Mouse (Mus musculus) forebrain, embryonic 12.5 days (tissue): Measurements from ENCODE around the gene Usp5. TPM values are rescaled to one million over a fixed set of nuclear protein-coding genes. Genes with fewer than 3 reads are reported as not detected.

ENCODE experiments used
- ATAC-seq: fragments of 200-750 bp; cut with Nextera tagmentation; 2 replicates; pipeline ENCODE4 v1.8.0; 2017; ENCODE audit warnings: moderate TSS enrichment; ENCODE audit not compliant: low FRiP score
- H3K27ac ChIP-seq: fragments of 300-500 bp; sonication (generic); 2 replicates; pipeline ENCODE4 v1.5.1; 2016; ENCODE audit warnings: mild to moderate bottlenecking
- H3K27me3 ChIP-seq: fragments of 300-500 bp; sonication (generic); 2 replicates; pipeline ENCODE4 v1.6.1; 2016; ENCODE audit warnings: mild to moderate bottlenecking
- H3K36me3 ChIP-seq: fragments of 300-500 bp; sonication (generic); replicated peaks from 2 replicates; pipeline ENCODE4 v1.6.1; 2016; ENCODE audit warnings: mild to moderate bottlenecking
- H3K4me1 ChIP-seq: fragments of 300-500 bp; sonication (generic); 2 replicates; pipeline ENCODE4 v1.6.1; 2016
- H3K4me2 ChIP-seq: fragments of 300-500 bp; sonication (generic); 2 replicates; pipeline ENCODE4 v1.6.1; 2016; ENCODE audit warnings: mild to moderate bottlenecking, moderate library complexity
- H3K4me3 ChIP-seq: fragments of 300-500 bp; sonication (generic); replicated peaks from 2 replicates; pipeline ENCODE4 v1.5.1; 2016; ENCODE audit warnings: mild to moderate bottlenecking
- H3K9ac ChIP-seq: fragments of 300-500 bp; sonication (generic); 2 replicates; pipeline ENCODE4 v1.6.1; 2016; ENCODE audit warnings: mild to moderate bottlenecking
- H3K9me3 ChIP-seq: fragments of 300-500 bp; sonication (generic); 2 replicates; pipeline ENCODE4 v1.6.1; 2016
- WGBS: fragments of 180-500 bp; shearing (Covaris S2); methylation state at CpG from one replicate; pipeline ENCODE4 v1.1.7; 2016; 5-methylcytosine and 5-hydroxymethylcytosine counted together
- polyA plus RNA-seq: library from polyadenylated mRNA; unstranded; fragments of >200 nt; fragmentation: Nextera tagmentation; extraction: Ambion mirVana; gene quantifications from 2 replicates; pipeline ENCODE4 v1.2.1, GENCODE M21; 2016

Gene Usp5
- 199 and 221 TPM in 2 replicates for polyA plus RNA-seq

DNA sequence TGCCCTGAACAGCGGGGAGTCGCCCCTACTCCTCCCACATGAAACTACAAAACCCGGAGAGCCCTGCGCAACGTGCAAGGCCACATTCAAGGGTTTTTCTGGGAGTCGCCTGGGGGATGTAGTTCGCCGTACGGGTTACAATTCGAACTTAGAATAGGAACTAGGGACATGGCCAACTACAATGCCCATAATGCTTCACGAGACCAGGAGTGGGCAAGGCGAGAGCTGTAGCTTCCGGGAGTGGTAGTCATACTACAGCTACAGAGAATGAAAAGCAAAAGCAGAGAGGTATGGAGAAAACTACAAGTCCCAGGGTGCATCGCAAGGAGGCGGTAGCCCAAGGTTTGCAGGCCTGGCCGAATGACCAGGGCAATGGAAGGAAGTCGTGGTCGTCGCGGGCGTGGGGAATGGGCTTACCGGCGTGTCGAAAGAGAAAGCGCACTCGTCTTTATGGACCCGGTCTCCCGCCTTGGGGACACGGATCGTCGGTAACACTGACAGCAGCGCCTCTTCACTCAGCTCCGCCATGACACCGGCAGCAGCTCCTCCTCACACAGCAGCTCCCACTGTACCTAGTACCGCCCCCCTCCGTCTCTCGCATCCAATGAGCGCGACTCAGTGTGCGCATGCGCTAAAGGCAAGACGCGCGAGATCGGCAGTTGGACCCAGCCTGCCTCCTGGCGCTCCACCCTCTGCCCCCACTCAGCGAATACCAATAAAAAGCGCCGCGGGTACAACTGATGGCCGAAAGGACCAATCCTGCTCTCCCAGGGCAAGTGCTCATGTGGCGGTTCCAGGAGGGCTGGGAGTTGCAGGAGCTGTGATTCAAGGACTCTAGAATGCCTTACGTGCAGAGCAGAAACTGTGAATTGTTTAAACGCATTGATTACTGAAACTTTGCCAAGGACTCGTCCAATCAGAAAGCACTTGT lies at the start of gene Usp5, which contains the start of gene Cdca3:
Gene Usp5 (minus strand): TSS at position 617 of the 931 bp plus-strand sequence.
Gene Cdca3 (plus strand): TSS at position 680 of the 931 bp plus-strand sequence.
- Histone ChIP-seq H3K27me3 (no peaks in the 10 kb centered on the region), H3K36me3 (peaks cover 55% of the 10 kb centered on the region), H3K4me2 (peak within 1 kb of the TSS; percentile 95), H3K9ac (peak within 1 kb of the TSS; percentile 79), H3K4me3 (peak within 1 kb of the TSS; percentile 73), H3K9me3 (no peaks in the 10 kb centered on the region), H3K4me1 (peaks cover 50% of the 10 kb centered on the region), H3K27ac (peak within 1 kb of the TSS; percentile 94)
- peak; percentile 94 for ATAC-seq
- under 1% methylated on average over 55 of the region's 55 CpGs for WGBS

DNA sequence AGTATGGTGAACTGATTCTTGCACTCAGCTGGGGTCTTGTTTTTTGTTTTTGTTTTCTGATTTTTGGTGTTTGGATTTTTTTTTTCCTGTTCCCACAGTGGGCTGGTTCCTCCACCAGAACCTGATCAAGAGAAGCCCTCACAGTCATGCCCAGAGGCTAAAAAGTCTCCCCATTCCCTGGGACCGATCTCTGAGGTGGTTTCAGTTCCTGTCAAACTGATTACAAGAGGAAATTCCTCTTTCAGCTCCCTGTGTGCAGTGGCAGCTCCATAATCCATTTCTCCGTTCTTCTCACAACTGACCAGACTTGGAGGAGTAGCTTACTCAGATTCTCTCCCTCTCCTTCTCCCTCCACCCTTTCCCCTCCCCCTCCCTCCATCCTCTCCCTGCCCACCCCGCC lies 45.1 kb upstream of the Usp5 start:
- H3K9me3 ChIP-seq, result no peaks in the 10 kb centered on the region
- no peak overlapping the region for H3K27ac ChIP-seq
- no peaks in the 10 kb centered on the region for H3K4me1 ChIP-seq
- no peak overlapping the region for H3K4me3 ChIP-seq
- WGBS, result 69% methylated on average over 2 of the region's 3 CpGs
- no peak overlapping the region for H3K4me2 ChIP-seq
- no peaks in the 10 kb centered on the region for H3K36me3 ChIP-seq
- no peaks in the 10 kb centered on the region for H3K27me3 ChIP-seq
- no peak overlapping the region for H3K9ac ChIP-seq
- ATAC-seq, result no peak

DNA sequence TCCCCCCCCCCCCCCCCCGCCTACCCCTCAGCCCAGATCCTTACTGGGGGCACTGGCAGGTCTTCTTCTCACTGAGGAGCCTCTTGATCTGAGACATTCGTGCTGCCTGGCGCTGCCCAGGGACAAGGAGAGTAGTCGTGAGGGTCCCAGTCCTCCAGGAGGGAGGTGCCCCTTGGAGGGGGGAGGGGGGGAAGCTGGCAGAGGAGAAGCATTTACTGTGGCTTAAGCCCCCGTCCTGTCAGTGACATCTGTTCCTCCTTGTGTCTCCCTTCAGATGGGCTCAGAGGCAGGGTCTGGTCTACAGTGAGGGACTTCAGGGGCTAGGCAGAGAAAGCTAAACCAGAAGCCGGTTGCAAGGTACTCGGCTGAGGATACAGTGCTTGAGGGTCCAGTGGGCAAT lies 37.3 kb upstream of the Usp5 start:
- Histone ChIP-seq H3K27ac (no peak overlapping the region), H3K4me3 (no peak overlapping the region), H3K4me2 (no peak overlapping the region), H3K36me3 (no peaks in the 10 kb centered on the region), H3K27me3 (peaks cover 10% of the 10 kb centered on the region), H3K4me1 (peaks cover 41% of the 10 kb centered on the region), H3K9me3 (no peaks in the 10 kb centered on the region), H3K9ac (no peak overlapping the region)
- ATAC-seq, result no peak
- WGBS, result 47% methylated on average over 6 of the region's 7 CpGs

DNA sequence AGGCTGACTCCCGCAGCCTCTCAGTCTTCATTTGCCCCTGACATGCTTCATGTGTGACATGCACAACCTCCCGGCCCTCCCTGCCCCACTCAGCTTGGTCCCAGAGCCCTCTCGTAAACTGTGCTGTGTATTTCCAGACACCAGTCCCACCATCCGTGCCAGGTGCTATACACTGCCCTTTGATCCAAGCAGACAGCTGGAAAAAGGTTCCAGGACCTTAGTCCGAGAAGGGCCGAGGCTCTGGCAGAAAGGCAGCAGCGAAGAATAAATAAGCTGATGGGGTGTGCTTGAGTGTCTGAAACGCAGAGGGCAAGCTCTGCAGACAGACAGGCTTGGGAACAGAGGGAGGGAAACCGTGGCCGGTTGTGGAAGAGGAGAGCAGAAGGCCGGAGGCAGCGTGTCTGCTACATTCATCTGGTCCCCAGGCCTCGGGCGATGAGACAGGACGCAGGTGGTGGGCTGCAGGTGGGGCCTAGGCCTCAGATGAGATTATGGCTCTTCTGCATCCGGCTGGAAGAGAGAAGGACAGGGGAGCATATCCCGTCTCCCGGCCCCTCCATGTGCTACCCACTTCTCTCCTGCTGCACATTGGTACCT lies 36.6 kb upstream of the Usp5 start:
- H3K27ac ChIP-seq, result no peak overlapping the region
- no peaks in the 10 kb centered on the region for H3K9me3 ChIP-seq
- H3K9ac ChIP-seq, result peak overlapping the region; percentile 29; the same call in 1 of the 2 replicates
- H3K27me3 ChIP-seq, result peaks cover 10% of the 10 kb centered on the region
- ATAC-seq, result no peak
- 69% methylated on average over 18 of the region's 18 CpGs for WGBS
- no peaks in the 10 kb centered on the region for H3K36me3 ChIP-seq
- no peak overlapping the region for H3K4me3 ChIP-seq
- no peak overlapping the region for H3K4me2 ChIP-seq
- H3K4me1 ChIP-seq, result peaks cover 46% of the 10 kb centered on the region

DNA sequence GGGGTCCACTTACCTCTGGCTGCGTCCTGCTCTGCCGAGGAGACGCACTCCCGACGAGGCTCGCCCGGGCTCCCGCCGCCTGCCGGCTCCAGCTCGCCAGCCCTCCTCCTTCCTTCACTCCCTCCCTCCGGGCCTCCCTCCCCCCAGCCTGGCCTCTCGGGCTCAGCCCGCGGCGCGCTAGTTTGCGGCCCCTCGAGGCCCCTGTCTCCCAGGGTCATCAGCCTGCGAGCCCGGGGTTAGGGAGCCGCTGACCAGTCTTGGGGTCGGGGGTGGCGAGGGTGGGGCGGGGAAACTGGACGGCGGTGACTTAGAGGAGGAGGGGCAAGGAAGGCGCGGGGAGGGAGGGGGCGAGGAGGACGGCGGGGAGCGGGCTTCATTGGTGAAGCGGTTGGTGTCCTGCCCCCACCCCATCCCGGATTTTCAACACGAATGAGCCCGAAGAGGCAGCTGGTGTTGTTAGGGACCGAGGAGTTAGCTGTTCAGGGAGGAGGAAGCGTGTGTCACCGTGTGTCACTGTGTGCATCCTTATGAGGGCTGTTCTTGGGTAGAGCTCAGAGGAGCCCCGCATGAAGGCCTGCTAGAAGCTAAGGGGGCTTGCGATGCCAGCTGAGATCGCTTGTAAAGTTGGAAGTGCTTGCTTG lies 34.5 kb upstream of the Usp5 start, which contains the start of gene Gpr162:
Gene Gpr162 (minus strand): TSS at position 326 of the 641 bp plus-strand sequence.
- peak within 1 kb of the TSS; percentile 51 for H3K4me3 ChIP-seq
- 1% methylated on average over 32 of the region's 43 CpGs for WGBS
- peak; percentile 78 for ATAC-seq

DNA sequence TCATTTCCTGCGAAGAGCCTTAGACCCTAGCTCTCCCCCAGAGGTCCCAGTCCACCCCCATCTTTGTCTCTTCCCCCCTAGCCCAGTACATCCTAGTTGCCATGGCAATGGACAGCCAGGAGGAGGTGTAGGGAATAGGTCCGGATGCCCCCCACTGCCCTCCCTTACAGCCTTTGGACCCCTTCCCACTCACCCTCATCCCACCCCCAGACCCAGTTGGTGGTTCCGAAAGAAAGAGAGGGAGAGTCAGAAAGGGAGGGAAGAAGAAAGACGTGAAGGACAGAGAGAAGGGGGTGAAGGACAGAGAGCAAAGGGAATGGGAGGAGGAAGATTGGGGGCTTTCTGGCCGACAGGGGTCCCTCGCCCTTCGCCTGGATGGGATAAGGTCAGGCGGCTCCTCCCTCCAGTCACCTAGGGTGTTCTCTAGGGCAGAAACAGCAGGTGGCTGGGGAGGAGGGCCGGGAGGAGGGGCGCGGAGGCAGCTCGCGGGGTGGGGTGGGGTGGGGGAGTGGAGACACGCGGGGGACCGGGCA lies 33.9 kb upstream of the Usp5 start:
- ATAC-seq, result peak; percentile 25; the same call in 1 of the 2 replicates
- H3K27me3 ChIP-seq, result peaks cover 24% of the 10 kb centered on the region
- peak overlapping the region; percentile 78 for H3K9ac ChIP-seq
- H3K4me3 ChIP-seq, result peak overlapping the region; percentile 51
- H3K36me3 ChIP-seq, result no peaks in the 10 kb centered on the region
- H3K4me2 ChIP-seq, result peak overlapping the region; percentile 82
- peaks cover 62% of the 10 kb centered on the region for H3K4me1 ChIP-seq
- peak overlapping the region; percentile 79 for H3K27ac ChIP-seq
- under 1% methylated on average over 12 of the region's 16 CpGs for WGBS
- no peaks in the 10 kb centered on the region for H3K9me3 ChIP-seq

More for the DNA sequence above, 34.5 kb upstream of the Usp5 start, which contains the start of gene Gpr162:
- H3K4me1 ChIP-seq, result peaks cover 57% of the 10 kb centered on the region
- H3K27me3 ChIP-seq, result peaks cover 19% of the 10 kb centered on the region
- peak within 1 kb of the TSS; percentile 79 for H3K27ac ChIP-seq
- H3K9me3 ChIP-seq, result no peaks in the 10 kb centered on the region
- H3K4me2 ChIP-seq, result peak within 1 kb of the TSS; percentile 82
- H3K36me3 ChIP-seq, result no peaks in the 10 kb centered on the region
- peak within 1 kb of the TSS; percentile 78 for H3K9ac ChIP-seq

DNA sequence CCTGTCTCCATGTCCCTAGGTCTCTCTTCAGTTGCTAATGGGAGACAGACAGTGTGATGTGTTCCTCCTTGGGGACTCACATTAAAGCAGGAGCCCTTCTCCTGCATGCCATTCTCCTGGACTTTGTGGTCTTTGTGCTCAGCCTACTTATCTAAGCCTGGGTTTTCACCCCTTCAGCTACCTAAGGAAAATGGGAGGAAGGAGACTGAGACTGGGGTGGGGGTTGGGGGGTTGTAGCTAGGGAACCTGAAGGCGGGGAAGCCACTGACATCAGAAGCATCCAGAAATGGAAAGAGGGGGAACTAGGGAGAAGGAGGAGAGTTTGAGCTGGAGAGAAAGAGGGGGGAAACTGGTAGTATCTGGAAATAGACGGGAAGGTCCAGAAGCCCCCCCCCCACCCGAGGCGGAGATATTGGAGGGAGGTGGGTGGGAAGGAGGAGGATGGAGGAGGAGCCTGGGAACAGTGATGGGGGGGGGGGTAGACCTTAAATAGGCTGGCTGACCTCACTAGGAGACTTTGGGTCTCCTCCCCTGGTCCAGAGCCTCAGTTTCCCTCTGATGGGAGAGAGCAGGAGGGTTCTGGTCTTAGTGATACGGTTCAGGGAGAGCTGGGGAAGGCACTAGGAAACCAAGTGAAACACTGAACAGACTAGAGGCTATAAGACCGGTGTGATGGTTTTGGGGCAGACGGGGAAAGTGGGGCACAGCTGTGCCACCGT lies 33.3 kb upstream of the Usp5 start:
- H3K4me2 ChIP-seq, result peak overlapping the region; percentile 82
- H3K9me3 ChIP-seq, result no peaks in the 10 kb centered on the region
- H3K9ac ChIP-seq, result peak overlapping the region; percentile 78
- H3K36me3 ChIP-seq, result no peaks in the 10 kb centered on the region
- H3K27ac ChIP-seq, result peak overlapping the region; percentile 79
- peaks cover 68% of the 10 kb centered on the region for H3K4me1 ChIP-seq
- WGBS, result 8% methylated on average over 6 of the region's 8 CpGs
- H3K4me3 ChIP-seq, result peak overlapping the region; percentile 51
- H3K27me3 ChIP-seq, result peaks cover 24% of the 10 kb centered on the region
- ATAC-seq, result no peak

DNA sequence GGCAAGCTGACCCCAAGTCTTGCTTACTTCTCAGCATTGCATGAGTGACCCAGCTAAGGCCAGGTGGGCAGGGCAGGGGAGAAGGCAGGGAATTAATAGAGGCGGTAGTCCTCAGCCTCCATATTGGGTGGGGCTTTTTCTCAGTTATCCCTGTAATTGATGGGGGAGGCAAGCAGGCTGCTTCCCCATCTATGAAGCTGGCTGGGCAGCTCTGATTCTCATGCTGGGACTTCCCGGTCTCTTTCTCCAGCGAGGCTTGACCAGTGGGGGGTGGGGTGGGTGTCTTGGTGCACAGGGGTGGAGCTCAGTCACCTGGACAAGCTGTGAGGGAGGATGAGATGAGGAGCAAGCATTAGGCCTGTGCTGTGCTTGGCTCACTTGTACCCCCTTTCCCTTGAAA lies 32.5 kb upstream of the Usp5 start:
- H3K27ac ChIP-seq, result no peak overlapping the region
- H3K4me3 ChIP-seq, result no peak overlapping the region
- H3K36me3 ChIP-seq, result no peaks in the 10 kb centered on the region
- peak overlapping the region; percentile 82 for H3K4me2 ChIP-seq
- H3K4me1 ChIP-seq, result peaks cover 70% of the 10 kb centered on the region
- H3K27me3 ChIP-seq, result peaks cover 24% of the 10 kb centered on the region
- ATAC-seq, result no peak
- WGBS, result 25% methylated on average over 3 of the region's 3 CpGs
- no peak overlapping the region for H3K9ac ChIP-seq
- H3K9me3 ChIP-seq, result no peaks in the 10 kb centered on the region

DNA sequence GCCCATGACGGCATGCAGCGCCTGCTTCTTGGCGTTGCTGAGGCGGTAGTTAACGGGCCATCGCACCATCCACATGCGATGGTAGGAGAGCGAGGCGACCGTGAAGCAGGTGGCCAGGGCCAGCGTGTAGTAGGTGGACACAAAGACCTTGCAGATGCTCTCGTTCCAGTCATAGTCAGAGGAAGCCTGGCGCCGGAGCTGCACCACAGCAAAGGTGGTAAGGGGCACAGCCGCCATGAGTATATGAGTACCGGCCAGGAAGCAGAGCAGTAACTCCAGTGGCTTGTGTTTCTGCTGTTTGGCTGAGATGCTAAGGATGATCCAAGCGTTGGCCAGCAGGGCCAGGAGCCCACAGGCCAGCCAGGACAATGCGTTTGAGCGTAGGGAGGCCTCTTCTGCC lies 32.0 kb upstream of the Usp5 start:
- H3K4me1 ChIP-seq, result peaks cover 70% of the 10 kb centered on the region
- no peak overlapping the region for H3K4me3 ChIP-seq
- H3K9me3 ChIP-seq, result no peaks in the 10 kb centered on the region
- peak overlapping the region; percentile 9; the same call in 1 of the 2 replicates for H3K9ac ChIP-seq
- ATAC-seq, result no peak
- peak overlapping the region; percentile 82; the same call in 1 of the 2 replicates for H3K4me2 ChIP-seq
- no peaks in the 10 kb centered on the region for H3K36me3 ChIP-seq
- WGBS, result 78% methylated on average over 19 of the region's 19 CpGs
- no peak overlapping the region for H3K27ac ChIP-seq
- peaks cover 19% of the 10 kb centered on the region for H3K27me3 ChIP-seq

DNA sequence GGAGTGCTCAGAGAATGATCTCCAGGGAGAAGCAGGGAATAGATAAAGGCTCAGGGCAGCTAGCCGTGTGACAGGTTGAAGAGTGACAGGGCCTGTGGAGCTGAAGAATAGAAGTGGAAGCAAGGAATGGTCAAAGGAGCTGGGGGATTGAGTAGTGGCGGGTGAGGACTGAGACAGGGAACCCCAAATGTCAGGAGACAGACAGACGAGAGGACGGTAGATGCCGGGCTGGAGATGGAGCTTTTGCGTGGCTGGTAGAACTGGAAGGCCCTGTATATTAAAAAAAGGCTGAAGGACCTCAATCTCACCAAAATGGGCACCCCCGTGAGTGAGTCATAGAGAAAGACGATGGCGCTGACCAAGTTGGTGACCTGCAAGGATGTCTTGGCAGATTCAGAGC lies 31.2 kb upstream of the Usp5 start:
- 81% methylated on average over 9 of the region's 9 CpGs for WGBS
- no peak overlapping the region for H3K4me2 ChIP-seq

DNA sequence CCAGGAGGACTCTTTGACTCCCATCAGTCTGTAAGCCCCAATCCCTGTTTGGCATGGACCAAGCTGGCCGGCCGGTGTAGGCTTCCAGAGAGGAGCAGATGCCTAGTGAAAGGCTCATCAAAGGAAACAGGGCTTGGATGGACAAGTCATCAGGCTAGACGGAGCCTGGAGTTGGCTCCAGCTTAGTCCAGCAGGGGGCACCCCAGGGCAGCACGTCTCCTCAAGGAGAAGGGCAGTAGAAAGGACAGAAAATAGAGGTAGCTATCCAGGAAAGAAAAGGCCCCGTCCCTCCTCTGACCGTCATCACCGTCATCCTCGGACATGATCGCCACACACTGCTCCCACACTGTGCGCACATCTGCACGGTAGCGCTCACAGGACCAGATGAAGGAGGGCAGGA lies 30.4 kb upstream of the Usp5 start:
- ATAC-seq, result no peak
- peaks cover 17% of the 10 kb centered on the region for H3K27me3 ChIP-seq
- H3K9me3 ChIP-seq, result no peaks in the 10 kb centered on the region
- 7% methylated on average over 12 of the region's 12 CpGs for WGBS
- H3K36me3 ChIP-seq, result 0 out of 2 replicates have a peak, but pooled peaks cover 2% of the 10 kb centered on the region
- H3K27ac ChIP-seq, result peak overlapping the region; percentile 63
- H3K9ac ChIP-seq, result peak overlapping the region; percentile 48; the same call in 1 of the 2 replicates
- H3K4me3 ChIP-seq, result no peak overlapping the region; the same call in 1 of the 2 replicates
- H3K4me1 ChIP-seq, result peaks cover 67% of the 10 kb centered on the region
- peak overlapping the region; percentile 27 for H3K4me2 ChIP-seq

More for the DNA sequence above, 31.2 kb upstream of the Usp5 start:
- ATAC-seq, result no peak
- H3K4me1 ChIP-seq, result peaks cover 72% of the 10 kb centered on the region
- H3K27me3 ChIP-seq, result peaks cover 17% of the 10 kb centered on the region
- no peaks in the 10 kb centered on the region for H3K36me3 ChIP-seq
- H3K9me3 ChIP-seq, result no peaks in the 10 kb centered on the region
- H3K9ac ChIP-seq, result peak overlapping the region; percentile 9
- H3K27ac ChIP-seq, result peak overlapping the region; percentile 63; the same call in 1 of the 2 replicates
- H3K4me3 ChIP-seq, result no peak overlapping the region
